Mouse (Mus musculus) right cerebral cortex, adult 2 months (tissue): Measurements from ENCODE around the gene Mapk8ip1.
A peak's percentile ranks its signal among the peaks of the same experiment; 100 is the strongest.

Experiments
- DNase-seq, 2 experiments: peaks; one replicate each; pipeline ENCODE4 v3.0.0; 2021 to 2022; ENCODE audit warnings: low spot score in 2 of 2

Gene Mapk8ip1

GRCm38 (mm10) chr2:92390206-92390930, 10.7 kb downstream of the Mapk8ip1 start:
- DNase-seq = no peak

- DNase-seq = no peak
Measured at GRCm38 (mm10) chr2:92389645-92390044, 11.4 kb downstream of the Mapk8ip1 start.

GRCm38 (mm10) chr2:92388891-92389641, 12.0 kb downstream of the Mapk8ip1 start:
- DNase-seq = peak; percentile 92 to 94

DNA sequence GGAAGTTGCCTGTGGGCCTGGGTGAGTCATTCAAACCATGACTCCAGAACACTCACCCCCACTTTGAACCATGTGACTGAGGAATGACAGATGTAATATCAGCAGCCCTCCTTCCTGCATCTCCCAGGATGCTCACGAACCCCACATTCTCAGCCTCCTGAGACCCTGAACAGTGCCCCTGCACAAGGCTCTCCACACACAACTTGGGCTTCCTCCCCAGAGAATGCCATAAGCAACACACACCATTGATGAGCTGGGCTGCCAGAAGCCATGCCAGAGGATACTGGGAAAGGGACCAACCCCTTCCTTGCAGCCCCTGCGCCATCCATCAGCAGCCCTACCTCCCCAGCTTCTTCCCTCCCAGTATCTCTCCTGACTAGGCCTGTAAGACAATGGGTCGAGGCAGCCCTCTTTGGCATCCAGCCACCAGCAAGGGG, 13.0 kb downstream of the Mapk8ip1 start:
- no peak for DNase-seq

- peak; percentile 65 to 73 for DNase-seq
Measured at GRCm38 (mm10) chr2:92387646-92388045, 13.4 kb downstream of the Mapk8ip1 start.

- no peak for DNase-seq
Measured at GRCm38 (mm10) chr2:92386821-92387570, 14.1 kb downstream of the Mapk8ip1 start.

DNA sequence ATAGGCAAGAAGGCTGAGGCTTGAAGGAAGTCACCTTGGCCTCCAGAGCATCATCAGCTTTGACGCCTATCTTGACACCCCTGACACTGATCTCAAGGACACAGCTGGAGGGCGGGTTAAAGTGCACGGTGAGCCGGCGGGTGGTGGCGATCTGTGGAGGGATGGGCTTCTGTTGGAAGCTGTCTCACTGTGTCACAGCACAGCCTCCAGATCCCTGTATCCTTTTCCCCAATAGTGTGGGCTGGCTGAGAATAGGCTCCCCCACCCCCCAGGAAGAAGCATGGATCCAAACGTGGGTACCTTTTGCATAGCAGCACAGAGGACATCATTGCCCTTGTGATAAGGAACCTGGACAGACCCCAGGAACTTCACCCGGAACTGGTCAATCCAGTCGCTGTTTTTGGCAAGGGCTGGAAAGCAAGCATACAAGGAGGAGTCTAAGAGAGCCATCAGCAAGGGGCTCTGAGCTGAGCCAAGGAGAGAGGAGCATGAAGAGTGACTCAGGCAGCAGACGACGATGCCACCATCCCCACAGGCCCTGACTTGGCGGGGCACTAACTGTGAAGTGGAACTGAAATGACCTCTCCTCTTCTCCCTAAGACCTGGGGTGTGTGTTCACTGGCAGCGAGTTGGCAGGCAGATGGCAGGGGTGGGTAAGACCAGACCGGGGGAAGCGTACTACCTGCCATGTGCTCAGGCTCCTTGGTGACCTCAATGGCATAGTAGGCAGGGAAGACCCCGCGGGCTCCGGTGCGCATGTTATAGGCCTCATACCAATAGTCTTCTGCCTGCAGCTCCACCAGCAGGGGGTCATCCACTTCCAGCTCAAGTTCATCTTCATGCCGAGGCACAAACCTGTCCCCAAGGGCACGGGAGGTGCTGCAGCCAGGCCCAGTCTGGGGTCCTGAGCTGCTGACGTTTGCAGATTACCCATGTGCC, 15.7 kb downstream of the Mapk8ip1 start:
- no peak for DNase-seq

- DNase-seq = no peak
Measured at GRCm38 (mm10) chr2:92384101-92384500, 17.0 kb downstream of the Mapk8ip1 start.

- DNase-seq = no peak
Measured at GRCm38 (mm10) chr2:92382759-92383158, 18.3 kb downstream of the Mapk8ip1 start.

- no peak for DNase-seq
Measured at GRCm38 (mm10) chr2:92381901-92382588, 19.0 kb downstream of the Mapk8ip1 start, which contains the start of gene 1700029I15Rik. 1700029I15Rik (plus strand) TSS chr2:92382538.

DNA sequence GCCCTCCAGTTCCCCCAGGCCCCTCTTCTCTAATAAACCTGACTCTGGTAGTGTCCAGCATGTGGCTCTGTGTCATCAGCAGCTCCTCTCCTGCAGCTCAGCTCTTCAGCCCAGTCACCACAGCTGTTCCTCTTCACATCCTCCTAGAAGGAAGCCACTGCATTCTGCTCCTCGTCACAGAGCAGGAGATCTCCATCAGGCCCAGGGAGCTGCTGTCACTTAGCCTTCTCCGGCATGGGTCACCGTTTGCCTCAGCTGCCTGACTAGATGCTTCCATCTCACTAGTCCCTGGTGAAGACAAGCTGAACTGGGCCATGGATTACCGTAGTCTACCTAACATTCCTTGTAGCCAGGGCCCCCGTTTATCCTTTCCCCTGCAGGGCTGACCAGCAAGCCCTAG, 19.9 kb downstream of the Mapk8ip1 start:
- no peak for DNase-seq

DNA sequence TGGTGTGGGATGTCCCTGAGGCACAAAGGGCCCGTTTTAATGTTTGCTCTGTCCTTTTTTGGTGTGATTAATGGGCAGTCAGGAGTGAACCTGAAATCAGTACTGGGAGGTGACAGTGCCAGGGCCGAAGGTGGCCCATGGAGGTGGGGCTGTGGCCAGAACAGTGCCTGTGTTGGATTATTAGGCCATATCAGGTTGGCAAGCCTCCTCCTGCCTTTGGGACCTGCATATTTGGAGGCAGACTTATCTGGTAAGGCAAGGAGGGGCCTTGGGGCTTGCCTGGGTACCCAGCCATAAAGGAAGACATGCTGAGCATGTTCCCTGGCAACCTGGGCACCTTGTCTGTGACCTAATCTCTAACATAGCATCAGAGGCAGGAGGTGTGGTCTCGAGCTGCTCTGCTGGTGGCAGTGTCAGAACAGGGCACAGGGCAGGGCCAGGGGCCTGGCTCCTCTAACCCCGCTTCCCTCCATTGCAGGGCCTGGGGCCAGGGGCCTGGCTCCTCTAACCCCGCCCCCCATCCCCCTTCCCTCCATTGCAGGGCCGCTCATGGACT, 20.5 kb downstream of the Mapk8ip1 start:
- no peak for DNase-seq

GRCm38 (mm10) chr2:92379783-92380494, 21.1 kb downstream of the Mapk8ip1 start:
- DNase-seq = no peak

GRCm38 (mm10) chr2:92377320-92377719, 23.7 kb downstream of the Mapk8ip1 start:
- no peak for DNase-seq

DNA sequence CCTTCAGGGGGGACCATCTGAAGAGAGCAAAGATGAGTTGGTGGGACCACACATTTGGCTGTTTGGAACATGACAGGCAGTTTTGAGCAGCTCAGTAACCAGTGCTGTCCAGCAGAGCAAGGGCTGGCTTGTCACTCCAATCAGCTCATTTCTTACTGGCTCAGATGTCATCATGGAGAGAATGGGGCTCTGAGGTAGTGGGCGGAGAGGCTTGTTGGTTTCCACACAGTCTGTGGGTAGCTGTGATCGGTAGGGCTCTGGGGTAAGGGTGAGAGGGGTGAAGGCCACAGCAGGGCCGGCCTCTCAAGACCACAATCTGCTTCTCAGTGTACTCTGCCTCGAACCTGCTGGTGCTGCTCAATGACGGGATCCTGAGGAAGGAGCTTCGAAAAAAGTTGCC, 24.8 kb downstream of the Mapk8ip1 start:
- DNase-seq = no peak

DNA sequence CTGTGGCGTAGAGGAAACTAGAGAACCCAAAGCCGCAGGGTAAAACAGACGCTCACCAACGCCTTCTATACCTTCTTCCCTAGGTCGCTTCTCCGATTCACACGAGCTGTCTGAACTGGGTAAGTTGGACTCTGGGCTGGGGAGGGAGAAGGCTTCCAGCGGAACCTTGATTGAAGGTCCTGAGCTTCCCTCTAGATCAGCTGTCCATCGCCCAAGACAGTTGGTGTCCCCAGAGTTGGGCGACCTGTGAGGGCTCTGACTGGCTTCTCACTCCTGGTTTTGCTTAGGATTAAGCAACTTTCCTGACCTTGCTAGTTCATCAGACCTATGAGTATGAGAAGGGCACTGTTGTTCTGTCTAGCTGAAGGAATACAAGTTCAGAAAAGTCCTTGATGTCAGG, 25.3 kb downstream of the Mapk8ip1 start:
- no peak for DNase-seq

DNA sequence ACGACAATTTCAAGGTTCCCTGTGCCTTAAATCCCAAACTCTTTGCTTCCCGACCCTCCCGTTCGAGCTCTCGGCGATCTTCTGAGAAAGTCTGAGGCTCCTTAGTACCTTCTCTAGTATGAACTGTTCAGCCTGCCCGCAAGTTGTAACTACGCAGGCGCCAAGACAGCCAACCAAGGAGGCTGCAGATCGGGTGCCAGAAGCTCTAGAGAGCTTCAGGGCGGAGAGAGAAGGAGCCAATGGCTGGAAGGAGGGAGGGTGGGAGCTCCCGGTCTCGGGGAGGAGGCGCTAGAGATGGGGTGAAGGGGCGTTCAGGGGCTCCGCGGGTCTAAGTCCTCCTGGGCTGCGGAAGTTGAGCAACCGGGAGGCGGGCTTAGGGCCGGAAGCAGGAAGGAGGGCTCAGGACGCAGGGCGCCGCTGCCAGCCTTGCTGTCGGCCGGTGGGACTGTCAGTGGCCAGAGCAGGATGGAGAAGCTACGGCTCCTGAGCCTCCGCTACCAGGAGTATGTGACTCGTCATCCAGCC, 25.9 kb downstream of the Mapk8ip1 start:
- peak; percentile 94 to 96 for DNase-seq

- peak; percentile 52 to 63 for DNase-seq
Measured at GRCm38 (mm10) chr2:92374514-92374913, 26.5 kb downstream of the Mapk8ip1 start, which contains the start of the genes Pex16 and Large2. Pex16 (plus strand) TSS chr2:92374676. Large2 (minus strand) TSS chr2:92374869.

GRCm38 (mm10) chr2:92373437-92373813, 27.6 kb downstream of the Mapk8ip1 start:
- DNase-seq = no peak
